Mouse (Mus musculus): ENCODE results near the gene Capn15.

DNA sequence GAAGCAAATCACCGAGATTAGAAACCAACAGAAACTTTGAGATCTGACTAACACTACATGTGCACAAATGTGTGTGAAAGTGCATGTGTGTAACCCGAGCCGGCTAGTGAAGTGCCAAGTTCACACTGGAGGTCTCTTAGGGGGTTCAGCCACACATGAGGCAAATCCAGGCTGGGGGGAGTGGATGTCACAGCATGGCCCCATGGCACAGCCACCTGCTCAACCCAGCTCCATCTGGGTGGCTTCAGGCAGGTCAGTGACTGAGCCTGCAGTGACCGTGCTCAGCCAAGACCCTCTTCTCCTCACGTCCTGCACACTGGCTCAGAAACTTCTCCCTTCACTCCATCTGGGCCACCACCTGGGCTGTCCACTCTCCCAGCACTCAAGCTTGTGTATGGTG is 35.6 kb downstream of the Capn15 start:
- no peak for TF ChIP-seq CTCF (conservative IDR thresholded peaks at IDR 0.05; ENCODE audit: low read length)
- no peak for TF ChIP-seq POU5F1 (IDR thresholded peaks at IDR 0.05; ENCODE audit: borderline replicate concordance, low read length)
- TF ChIP-seq NANOG (IDR thresholded peaks at IDR 0.05; ENCODE audit: borderline replicate concordance, low read length) = no peak

Data from E14TG2a.4 (cell line).